Mouse (Mus musculus) MEL-GATA-1-ER (cell line): ENCODE data around the gene Ugt1a10.

Experiments
- DNase-seq: peaks from one replicate; pipeline ENCODE4 v3.0.0-alpha.2; 2012; ENCODE audit warnings: low read depth; ENCODE audit errors: extremely low read depth

Gene Ugt1a10

DNA sequence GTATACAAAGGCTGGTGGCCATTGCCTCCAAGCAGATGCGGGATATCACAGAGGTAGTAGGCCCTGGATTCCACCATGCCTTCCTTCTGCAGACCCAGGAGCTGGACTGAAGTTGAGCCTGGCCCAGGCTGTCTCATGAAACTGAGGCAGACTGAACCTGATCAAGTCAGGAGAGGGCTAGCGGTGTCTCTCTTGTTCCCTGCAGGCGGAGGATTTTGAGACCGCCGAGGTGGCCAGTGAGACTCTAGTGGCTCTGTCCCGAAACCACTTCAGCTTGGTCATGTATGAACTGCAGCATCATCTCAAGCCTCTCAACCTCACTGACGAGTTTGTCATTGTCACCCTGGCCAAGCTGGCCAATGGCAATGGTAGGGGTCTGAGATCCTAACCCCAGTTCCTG lies 175.2 kb downstream of the Ugt1a10 start:
- DNase-seq: no peak

DNA sequence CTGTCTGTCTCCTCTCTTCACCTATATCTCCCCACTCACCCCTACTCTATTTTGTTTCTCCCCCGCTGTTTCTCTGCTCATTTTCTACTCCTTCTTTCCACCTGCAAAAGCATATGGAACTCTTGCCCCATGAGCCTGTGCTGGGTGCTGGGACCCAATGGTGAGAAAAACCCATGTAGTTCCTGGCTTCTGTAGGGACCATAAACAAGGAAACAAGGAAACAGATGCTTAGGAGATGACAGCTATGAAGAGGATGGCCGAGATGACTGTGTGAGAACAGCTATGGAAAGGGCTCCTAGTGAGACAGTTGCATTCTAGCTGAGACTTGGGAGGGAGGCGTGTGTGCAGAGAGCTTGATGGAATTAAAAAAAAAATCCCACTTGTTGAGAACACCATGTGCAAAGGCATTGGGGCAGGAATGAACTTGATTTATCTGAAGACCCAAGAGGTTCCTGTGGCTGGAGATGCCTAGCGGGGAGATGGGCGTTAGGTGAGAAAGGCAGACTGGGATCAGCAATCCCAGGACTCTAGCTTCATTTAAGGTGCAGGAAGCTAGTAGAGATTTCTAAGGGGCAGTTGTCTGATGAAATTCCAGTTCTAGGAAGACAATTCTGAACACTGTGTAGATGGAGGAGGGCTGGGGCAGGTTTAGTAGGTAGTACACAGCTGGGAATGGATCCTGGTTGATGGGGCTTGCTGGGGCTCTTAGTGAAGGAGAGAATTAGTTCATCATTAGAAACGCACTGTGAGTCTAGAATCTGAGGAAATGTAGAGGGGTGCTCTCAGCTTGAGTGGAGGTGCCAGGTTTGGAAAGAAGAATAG lies 176.0 kb downstream of the Ugt1a10 start:
- no peak for DNase-seq

DNA sequence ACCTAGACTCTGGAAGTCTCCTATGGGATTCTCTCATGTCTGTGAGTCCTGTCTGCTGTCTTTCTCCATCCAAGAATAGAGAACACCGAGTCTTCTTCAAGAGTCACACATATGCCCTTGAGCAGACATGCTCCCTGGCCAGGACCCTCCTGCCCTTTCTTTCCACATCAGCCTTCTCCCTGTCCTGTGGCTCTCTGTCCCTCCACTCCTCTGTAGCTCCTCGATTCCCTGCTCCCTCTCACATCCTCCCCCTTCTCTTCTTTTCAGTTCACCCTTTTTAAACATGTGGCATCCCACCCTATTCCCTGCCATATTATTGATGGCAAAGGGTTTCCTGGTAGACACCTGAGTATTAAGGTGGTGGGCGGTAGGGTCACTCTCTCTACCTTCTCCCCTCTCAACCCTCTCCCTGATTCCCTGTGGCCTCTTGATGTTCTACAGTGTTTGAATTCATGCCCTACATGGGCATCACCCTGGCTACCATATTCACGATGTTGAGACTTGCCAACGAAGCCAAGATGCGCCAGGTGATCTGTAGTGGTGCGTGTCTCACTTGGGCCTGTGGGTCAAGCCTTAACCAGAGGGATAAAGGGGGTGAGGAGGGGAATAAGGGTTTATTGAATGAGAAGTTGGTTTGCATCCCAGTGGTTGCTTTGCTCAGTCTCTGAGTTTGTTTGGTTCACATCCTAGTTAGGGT lies 176.8 kb downstream of the Ugt1a10 start:
- DNase-seq: no peak

DNA sequence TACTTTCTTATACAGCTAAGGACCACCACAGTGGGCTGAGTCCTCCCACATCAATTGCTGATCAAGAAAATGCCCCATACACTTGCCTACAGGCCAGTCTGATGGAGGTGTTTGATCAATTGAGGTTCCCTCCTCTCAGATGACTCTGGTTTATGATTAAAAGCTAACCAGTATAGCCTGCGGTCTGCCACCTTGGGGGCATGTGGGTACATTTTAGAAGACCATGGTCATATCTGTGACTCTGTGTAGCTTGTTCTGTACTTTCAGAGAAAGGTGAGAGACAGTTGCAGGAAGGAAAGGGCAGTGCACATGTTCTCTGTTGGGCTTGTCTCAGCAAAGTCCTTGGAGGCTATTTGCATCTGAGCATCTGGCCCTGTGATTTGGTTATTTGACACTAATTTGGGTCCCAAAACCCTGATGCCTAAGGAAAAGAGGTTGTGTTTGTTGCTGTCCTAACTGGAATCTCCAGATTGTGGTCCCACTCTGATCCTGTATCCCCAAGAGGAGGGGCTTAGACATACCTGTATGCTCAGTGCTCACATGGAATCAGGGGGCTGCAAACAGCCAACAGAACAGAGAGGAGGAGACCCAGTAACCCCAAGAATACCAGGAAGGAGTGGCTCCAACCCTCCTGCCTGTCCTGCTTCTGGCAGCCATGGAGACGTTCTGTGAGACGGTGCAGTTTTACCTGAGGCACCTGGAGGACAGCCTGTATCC lies 177.6 kb downstream of the Ugt1a10 start:
- DNase-seq: no peak

DNA sequence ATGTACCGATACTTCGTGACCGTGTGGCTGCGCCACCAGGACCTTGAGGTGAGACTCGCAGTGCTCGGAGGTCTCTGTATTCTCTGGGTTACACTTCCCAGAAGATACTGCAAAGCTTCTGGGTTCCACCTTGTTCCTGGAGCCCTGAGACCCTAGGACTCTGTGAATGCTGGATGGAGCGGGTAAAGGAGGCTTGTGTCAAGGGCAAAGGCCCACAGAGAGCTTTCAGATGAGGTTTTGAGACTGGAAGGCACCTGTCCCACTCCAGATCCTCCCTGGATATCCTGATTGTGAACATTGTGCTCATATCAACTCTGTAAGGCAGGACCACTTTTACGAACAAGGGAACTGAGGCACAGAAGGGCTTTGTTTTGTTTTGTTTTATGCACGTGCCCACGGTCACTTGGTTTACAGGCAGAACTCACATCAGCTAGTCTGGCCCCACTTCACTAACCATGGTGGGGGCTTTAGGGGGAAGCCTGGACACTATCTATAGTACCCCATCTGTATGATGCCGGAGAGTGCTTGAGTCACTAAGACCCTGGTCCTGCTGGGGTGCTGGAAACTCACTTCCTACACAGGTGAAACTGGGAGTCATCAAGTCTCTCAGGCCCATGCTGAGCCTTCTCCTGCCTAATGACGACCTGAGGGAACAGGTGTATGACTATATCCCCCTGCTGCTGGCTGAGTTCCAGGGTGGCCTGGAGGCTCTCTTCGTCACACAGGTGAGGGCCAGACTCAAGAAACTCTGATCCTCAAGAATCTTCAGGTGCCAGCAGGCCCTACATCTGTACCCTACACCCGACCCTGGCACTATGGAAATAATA lies 178.4 kb downstream of the Ugt1a10 start:
- DNase-seq: no peak

DNA sequence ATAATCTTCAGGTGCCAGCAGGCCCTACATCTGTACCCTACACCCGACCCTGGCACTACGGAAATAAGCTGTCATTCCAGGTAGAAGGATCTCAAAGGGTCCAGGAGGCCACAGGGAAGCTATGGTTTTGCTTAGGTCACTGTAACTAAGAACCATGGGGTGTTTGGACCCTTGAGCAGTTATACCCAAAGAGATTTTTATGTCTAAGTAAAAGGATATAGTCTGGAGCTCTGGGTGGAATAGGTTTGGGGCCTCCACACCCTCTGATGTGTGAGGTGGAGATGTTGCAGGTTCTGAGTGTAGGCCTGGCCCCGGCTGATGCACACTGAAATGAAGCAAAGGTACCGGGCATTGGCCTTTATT lies 179.0 kb downstream of the Ugt1a10 start:
- DNase-seq: no peak

DNA sequence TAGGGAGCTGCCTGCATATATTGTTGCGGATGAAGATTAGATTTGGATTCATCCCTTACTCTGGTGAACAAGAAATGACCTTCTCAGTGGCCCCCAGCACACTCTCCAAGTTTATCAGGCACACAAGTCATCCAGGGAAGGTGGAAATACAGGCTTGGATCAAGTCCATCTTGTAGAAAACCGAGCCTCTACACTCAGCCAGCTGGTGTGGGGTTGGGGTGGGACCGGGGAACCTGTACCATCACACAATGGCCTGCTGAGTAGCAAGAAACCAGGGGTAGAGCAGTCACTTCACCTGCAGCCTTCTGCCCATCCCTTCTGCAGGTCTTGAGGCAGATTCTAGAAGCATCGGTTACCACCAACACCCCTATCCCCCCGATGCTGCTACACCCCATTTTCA lies 179.5 kb downstream of the Ugt1a10 start:
- DNase-seq: no peak

DNA sequence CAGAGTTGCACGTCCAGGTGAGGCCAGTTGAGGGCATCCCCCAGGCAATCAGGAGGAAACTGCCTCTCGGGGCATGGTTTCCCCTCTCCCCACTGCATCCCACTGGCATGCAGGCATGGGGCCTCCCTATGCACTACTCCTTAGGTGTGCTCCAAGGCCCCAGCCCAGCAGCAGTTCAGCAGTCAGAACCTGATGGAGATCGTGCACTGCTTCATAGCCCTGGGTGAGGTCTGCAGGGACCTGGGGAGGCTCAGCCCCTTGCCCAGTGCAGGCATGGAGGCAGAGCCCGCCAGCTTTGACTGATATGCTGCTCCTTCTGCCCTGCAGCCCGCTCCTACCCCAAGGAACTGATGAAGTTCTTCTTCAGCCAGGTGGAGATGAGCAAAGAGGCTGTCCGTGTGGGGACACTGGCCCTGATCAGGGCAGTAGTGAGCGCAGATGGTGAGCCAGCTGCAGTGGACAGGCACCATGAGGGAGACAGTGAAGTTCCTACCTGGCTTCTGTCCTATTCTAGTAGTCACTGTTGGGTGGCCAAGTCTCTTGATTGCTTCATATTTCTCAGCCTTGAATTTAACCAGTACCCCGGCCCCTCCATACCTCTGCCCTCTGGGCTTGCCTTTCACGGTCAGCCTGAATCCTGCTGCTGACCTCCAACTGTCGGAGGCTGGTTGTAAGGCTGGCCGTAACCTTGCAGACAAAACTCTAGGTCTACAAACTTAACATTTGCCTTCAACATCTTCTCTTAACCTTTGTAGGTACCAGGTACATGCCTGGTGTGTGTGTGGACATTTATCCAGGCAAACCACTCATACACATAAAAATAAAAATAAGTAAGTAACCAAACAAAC lies 180.1 kb downstream of the Ugt1a10 start:
- DNase-seq: no peak

DNA sequence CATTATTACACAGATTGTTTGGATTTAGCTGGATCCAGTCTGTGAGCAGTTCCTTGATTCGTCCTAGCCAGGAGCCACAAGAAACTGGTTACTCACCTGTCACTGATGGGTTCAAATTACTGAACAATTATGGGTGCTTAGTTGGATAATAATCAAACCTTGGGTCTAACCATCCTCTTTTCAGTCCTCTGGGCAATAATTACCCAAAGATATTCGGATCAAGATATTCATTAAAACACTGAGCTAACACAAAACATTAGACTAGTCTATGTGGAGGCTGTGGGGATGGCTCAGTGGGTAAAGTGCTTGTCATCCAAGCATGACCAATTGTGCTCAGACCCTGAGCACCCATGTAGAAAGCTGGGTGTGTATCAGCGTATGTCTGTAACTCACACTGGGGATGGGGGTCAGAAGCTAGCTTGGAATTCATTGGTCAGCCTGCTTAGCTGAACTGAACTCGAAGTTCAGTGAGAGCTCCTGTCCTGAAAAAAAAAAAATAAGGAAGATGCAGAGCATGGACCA lies 180.8 kb downstream of the Ugt1a10 start:
- DNase-seq: no peak

DNA sequence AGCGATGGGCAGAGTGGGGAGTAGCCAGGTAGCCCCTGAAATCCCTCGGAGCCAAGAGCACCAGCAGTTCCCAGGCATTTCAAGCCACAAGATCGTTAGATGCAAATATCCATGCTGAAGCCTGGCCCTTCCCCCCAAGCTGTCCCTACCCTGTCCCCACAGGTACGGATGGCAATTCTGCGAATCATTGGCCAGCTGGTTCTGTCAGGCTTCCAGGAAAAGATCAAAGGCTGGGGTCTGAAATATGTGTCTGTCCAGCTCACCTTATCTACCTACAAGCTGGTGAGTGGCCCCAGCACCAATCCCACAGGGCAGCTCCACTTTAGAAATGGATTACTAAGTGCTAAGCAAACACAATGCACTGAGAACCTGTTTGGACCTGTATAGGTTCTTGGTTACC lies 182.1 kb downstream of the Ugt1a10 start:
- no peak for DNase-seq

DNA sequence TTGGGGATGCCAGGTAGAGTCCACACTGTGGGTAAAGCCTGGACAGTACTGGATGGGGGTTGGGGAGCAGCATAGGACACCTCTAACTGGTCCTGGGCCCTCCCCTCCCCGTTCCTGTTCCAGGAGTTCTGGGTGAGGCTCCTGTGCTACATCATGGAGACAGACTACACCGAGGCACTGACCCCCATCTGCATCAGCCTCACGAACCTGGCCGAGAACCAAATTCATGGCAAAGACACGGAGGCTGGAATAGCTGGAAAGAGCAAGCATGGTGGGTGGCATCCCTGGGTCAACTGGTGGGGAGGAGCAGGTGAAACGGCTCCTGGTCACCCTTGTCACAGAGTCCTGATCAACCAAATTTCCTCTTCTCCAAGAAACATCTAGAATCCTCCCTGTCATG lies 183.6 kb downstream of the Ugt1a10 start:
- DNase-seq: no peak

DNA sequence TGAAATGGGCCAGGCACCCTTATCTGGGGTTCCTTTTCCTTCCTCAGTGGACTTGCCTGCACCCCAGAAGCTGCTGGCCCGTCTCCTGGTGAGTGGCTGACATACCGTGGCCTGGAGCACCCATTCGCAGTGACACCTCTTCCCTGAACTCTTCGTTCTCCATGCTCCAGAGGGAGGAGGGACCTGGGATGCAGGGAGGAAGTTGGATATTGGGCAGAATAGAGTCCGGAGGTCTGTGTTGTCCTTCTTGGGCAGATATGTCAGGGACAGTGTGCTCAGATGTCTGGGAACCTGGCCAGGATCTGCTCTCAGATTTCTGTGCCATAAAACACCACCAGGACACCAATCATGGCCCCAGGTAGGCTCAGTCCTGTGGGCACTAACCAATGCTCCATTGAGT lies 184.9 kb downstream of the Ugt1a10 start:
- DNase-seq: no peak

DNA sequence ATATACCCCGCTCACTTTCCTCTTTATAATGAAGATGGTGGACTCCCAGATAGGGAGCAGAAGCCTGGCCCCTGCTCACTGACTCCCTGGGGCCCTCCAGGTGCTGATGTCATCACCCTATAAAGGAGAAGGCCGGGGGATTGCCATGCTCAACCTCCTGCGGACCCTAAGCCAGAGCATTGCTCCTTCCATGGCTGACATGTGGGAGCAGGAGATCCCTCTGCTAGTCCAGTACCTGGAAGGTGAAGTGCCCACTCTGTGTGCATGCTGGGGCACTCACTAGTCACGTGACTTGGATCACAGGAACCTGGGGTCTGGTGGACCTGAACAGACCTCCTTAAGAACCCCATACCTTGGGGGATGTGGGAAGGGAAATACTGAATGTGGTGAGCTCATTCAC lies 185.4 kb downstream of the Ugt1a10 start:
- DNase-seq: no peak

DNA sequence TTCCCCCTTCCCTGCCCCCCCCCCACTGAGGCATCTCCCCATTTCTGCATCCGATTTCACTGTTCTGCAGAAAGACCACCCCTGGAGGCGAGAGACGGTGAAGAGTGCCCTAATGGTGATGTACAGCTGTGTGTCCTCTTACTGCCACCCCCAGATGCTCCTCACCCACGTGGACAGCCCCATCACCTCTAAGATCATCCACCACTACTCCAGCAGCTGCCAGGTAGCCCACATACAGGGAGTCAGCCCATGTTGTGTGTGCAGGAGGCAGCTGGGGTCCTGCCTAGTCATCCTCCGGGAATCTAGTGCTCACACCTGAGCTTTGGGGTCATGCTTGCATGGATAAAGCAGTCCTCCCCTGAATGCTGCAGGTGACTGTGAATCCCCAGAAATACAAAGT lies 188.7 kb downstream of the Ugt1a10 start:
- DNase-seq: no peak

DNA sequence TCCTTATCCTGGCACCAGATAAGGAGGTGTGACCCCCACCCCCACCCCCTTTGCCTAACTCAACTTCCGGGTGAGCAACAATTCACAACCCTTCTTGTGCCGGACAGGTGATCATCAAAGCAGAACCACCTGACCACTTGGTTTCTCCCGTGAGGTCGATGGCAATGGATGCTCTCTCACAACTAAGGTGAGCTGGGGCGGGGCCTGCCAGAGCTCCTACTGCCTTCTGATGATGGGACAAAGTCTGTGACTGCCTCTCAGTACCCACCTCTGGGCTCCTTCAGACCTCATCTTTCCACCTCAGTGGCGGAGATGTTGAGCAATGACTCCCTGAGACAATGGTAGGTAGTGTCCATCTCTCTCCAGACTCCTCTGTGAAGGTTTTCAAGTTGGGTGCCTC lies 190.7 kb downstream of the Ugt1a10 start:
- no peak for DNase-seq

DNA sequence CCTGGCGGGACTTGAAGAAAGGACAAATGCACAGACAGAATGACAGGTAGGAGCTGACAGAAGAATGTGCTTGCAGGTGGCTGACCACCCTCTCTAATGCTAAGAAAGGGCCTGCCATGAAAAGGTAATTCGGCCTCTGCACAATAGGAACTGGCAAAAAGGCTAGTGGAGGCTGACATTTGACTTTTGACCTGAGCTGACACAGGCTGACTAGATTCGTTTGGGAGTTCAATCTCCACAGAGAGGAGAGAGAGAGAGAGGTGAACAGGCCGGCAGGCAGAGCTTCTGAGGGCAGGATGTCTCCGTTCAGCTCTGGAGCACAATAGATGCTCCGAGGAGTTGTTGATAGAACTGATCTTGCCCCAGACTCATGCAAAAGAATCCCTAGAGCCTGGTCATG lies 191.2 kb downstream of the Ugt1a10 start:
- DNase-seq: no peak

DNA sequence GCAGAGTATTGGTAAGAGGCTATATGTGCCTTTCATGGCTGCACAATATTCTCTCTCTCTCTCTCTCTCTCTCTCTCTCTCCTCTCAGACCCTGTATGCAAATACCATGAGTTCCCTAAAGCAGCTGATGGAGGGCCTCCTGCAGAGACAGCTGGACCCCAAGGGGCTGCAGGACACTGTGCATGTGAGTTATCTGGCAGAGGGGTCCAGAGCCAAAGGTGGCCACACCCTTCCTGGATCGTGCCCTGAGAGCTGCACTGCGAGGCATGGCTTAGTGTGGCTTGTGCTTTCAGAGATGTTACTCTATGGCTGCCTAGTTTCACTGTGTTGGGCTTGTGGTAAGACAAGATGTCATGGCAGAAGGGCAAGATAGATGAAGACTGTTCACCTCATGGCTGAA lies 192.5 kb downstream of the Ugt1a10 start:
- no peak for DNase-seq

DNA sequence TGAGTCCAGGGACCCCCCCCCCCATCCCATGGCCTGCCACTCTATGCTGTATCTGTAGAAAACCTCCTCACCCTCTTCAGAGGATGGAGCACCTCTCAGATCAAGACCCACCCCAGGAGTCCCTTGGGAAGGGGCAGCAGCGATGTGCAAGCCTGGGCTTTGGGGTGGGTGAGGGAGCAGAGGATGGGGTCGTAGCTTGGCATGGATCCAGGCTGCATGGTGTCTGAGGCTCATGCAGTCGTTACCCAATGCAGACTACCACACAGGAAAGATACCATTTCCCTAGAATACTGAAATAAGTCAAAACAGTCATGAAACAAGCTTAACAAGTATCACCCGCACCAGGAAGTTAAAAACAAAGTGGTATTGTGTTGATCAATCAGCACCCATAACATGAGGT lies 193.5 kb downstream of the Ugt1a10 start:
- no peak for DNase-seq

DNA sequence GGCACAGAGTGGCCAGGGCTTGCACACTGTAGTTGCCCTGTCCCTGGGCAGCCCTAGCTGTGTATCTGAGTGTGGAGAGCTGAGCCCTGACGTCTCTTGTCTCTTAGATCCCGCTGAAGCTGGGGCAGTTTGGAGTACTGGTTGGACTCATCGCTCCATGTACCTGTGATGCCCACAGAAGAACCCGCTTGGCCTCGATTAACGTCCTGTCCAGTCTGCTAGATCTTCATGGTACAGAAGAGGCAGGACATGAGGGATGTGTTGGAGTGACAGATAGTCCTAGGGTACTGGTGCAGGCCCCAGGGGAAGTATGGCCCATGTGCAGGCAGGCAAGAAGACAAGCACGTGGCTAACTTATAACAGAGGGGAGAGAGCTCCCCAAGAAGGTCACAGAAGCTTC lies 194.4 kb downstream of the Ugt1a10 start:
- no peak for DNase-seq

DNA sequence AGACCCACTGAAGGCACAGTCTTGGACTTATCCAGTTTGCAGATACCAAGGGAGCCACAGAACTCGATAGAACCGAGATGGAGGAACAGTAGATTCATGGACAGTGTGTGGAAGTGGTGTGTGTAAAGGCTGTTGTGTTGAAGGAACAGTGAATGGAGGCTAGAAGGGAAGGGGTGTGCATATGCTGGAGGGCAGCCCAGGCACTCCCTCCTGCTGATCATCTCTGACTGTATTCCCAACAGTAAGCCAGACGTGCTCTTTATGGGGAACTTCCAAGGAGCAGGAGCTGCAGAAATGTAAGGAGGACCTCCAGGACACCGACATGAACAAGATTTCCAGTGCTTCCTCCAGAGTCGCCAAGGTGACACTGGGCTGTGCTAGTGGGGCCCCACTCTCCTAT lies 194.8 kb downstream of the Ugt1a10 start:
- DNase-seq: no peak
